Mouse (Mus musculus): ENCODE results near the gene Cdk2ap2.

DNA sequence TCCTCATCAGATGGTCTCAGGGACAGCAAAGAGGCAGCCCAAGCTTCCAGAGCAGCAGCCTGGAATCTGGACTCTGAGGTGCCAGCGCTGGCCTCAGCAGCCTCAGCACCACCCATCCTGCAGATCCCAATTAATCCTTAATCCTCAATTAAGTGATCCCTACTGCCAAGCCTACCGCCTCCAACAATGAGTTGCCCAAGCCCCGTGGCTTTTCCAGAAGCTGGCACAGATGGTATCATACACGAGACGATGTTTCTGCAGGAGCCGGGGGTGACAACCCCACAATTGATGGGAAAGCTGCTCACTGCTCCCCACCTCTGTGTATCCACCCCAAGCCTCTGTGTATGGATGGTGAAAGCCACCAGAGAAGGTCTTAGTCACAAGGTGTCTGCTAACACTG lies 7.9 kb upstream of the Cdk2ap2 start:
- TF ChIP-seq GATA1 (IDR thresholded peaks at IDR 0.05; ENCODE audit: borderline replicate concordance, low read length) (no peak), FLI1 (IDR thresholded peaks at IDR 0.05; ENCODE audit: low read length) (no peak)
